Mouse (Mus musculus) lung, postnatal 0 days (tissue): ENCODE measurements around the gene Creb3l1. TPM values are rescaled to one million over a fixed set of nuclear protein-coding genes. Genes with fewer than 3 reads are reported as not detected.

ENCODE experiments used
- ATAC-seq: fragments of 200-750 bp; cut with Nextera tagmentation; 2 replicates; pipeline ENCODE4 v1.8.0; 2017; ENCODE audit warnings: moderate library complexity
- DNase-seq: peaks from one replicate; pipeline ENCODE4 v3.0.0-alpha.2; 2016; ENCODE audit warnings: low spot score
- H3K27ac ChIP-seq: fragments of 300-500 bp; sonication (generic); 2 replicates; pipeline ENCODE4 v1.5.1; 2014; ENCODE audit warnings: antibody characterized with exemption, mild to moderate bottlenecking, low read length, mixed read lengths
- H3K27me3 ChIP-seq: fragments of 300-500 bp; sonication (generic); replicated peaks from 2 replicates; pipeline ENCODE4 v1.6.1; 2014; ENCODE audit warnings: low read length, mixed read lengths; ENCODE audit not compliant: insufficient read depth
- H3K36me3 ChIP-seq: fragments of 300-500 bp; sonication (generic); 2 replicates; pipeline ENCODE4 v1.6.1; 2014; ENCODE audit warnings: low read length, mixed read lengths; ENCODE audit not compliant: insufficient read depth
- H3K4me1 ChIP-seq: fragments of 300-500 bp; sonication (generic); 2 replicates; pipeline ENCODE4 v1.6.1; 2014; ENCODE audit warnings: antibody characterized with exemption, low read depth, low read length, mixed read lengths; ENCODE audit not compliant: insufficient read depth
- H3K4me2 ChIP-seq: fragments of 300-500 bp; sonication (generic); replicated peaks from 2 replicates; pipeline ENCODE4 v1.6.1; 2014; ENCODE audit warnings: low read depth, mild to moderate bottlenecking, low read length, moderate library complexity, mixed read lengths
- H3K4me3 ChIP-seq: fragments of 300-500 bp; sonication (generic); 2 replicates; pipeline ENCODE4 v1.5.1; 2014; ENCODE audit warnings: low read depth, low read length
- H3K9ac ChIP-seq: fragments of 300-500 bp; sonication (generic); replicated peaks from 2 replicates; pipeline ENCODE4 v1.6.1; 2014; ENCODE audit warnings: low read depth, mild to moderate bottlenecking
- H3K9me3 ChIP-seq: fragments of 300-500 bp; sonication (generic); 2 replicates; pipeline ENCODE4 v1.6.1; 2016; ENCODE audit warnings: low read length, mixed read lengths
- CTCF ChIP-seq: IDR thresholded peaks from 2 replicates; pipeline ENCODE4 v1.5.1; 2016; ENCODE audit warnings: antibody characterized with exemption, mild to moderate bottlenecking
- EP300 ChIP-seq: IDR thresholded peaks from 2 replicates; pipeline ENCODE4 v1.6.1; 2016; ENCODE audit warnings: antibody characterized with exemption, mild to moderate bottlenecking, control low read depth
- WGBS: fragments of 180-500 bp; shearing (Covaris S2); extraction: QIAGEN DNeasy Blood & Tissue Kit; methylation state at CpG from one replicate; pipeline ENCODE4 v1.1.7; 2014; 5-methylcytosine and 5-hydroxymethylcytosine counted together
- polyA plus RNA-seq: library from polyadenylated mRNA; unstranded; fragments of >200 nt; fragmentation: Nextera tagmentation; extraction: Ambion mirVana; gene quantifications from 2 replicates; pipeline ENCODE4 v1.2.1, GENCODE M21; 2015

Creb3l1 gene
- polyA plus RNA-seq, 1 experiment from 2014 or later = 8.1 TPM

DNA sequence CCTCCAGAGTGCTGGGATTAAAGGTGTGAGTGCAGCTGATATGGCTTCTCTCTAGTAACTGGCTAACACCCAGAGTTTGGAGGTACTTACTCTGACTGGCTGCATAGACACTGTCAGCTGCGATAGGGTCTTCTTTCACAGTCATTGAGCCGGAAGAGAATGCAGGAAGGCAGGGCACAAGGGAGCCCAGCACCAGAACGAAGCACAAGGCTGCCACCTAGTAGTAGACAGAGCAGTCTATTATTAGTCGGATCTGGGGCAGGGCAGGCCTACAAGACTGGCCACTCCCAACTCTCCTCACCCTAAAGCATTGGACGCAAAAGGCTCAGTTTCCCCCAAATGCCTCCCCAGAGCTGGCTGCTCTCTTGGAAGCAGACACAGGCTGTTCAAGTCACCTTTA is 38.2 kb downstream of the Creb3l1 start:
- ATAC-seq (peak; percentile 27; the same call in 1 of the 2 replicates), DNase-seq (peak; percentile 62)
- WGBS = 18% methylated on average over 5 of the region's 5 CpGs
- no peaks in the 10 kb centered on the region for H3K27me3 ChIP-seq
- H3K9me3 ChIP-seq = no peaks in the 10 kb centered on the region
- H3K9ac ChIP-seq = no peak overlapping the region
- H3K4me3 ChIP-seq = no peak overlapping the region
- no peaks in the 10 kb centered on the region for H3K36me3 ChIP-seq
- no peak overlapping the region for H3K27ac ChIP-seq
- TF ChIP-seq EP300 (no peak), CTCF (peak; percentile 65)
- no peak overlapping the region for H3K4me2 ChIP-seq
- no peaks in the 10 kb centered on the region for H3K4me1 ChIP-seq

GRCm38 (mm10) chr2:91984906-91985525 is 39.3 kb downstream of the Creb3l1 start:
- Histone ChIP-seq H3K27ac (peak overlapping the region; percentile 63), H3K4me1 (no peaks in the 10 kb centered on the region), H3K4me3 (no peak overlapping the region), H3K27me3 (no peaks in the 10 kb centered on the region), H3K36me3 (no peaks in the 10 kb centered on the region), H3K9me3 (no peaks in the 10 kb centered on the region), H3K9ac (no peak overlapping the region), H3K4me2 (peak overlapping the region; percentile 33; the same call in 1 of the 2 replicates)
- TF ChIP-seq CTCF = no peak
- no peak for TF ChIP-seq EP300
- no peak for ATAC-seq
- no peak for DNase-seq
- WGBS = 45% methylated on average over 9 of the region's 9 CpGs

DNA sequence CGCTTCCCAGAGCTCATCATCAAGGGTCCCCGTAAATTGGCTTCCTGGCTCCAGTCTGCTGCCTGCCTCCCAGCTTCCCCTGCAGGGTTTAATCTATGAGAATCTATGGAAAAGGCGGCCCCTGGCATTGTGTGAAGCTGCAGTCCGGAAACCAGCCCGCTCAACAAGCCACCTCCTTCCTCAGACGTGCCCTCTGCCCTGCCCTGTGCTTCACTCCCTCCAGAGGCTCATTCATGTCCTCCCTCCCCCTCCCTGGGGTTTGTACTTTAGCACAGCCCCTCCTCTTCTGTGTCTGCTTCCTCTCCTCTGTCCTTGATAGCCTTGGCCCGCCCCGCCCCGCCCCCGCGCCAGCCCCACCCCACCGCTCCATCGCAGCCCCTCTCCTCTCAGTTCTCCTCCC is 39.9 kb downstream of the Creb3l1 start:
- Histone ChIP-seq H3K4me1 (no peaks in the 10 kb centered on the region), H3K27ac (peak overlapping the region; percentile 63), H3K36me3 (no peaks in the 10 kb centered on the region), H3K9ac (no peak overlapping the region), H3K4me3 (no peak overlapping the region), H3K4me2 (peak overlapping the region; percentile 33), H3K27me3 (no peaks in the 10 kb centered on the region), H3K9me3 (no peaks in the 10 kb centered on the region)
- ATAC-seq = peak; percentile 95
- peak; percentile 78; the same call in 1 of the 2 replicates for TF ChIP-seq EP300
- peak; percentile 37 for TF ChIP-seq CTCF
- WGBS = 7% methylated on average over 8 of the region's 13 CpGs
- DNase-seq = peak; percentile 95

DNA sequence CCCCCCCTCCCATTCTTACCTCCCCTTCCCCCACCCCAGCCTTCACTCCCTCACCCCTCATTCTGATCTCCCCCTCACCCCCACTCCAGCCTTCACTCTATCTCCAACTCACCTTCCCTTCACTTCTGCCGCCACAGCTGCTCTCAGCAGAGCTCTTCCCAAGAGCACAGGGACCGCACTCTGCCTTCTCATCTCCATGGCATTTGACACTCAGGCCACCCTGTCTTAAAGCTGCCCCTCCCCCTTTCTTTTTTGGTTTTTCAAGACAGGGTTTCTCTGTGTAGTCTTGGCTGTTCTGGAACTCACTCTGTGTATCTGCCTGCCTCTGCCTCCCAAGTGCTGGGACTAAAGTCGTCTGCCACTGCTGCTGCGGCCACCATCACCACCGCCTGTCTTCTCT is 43.5 kb downstream of the Creb3l1 start:
- ATAC-seq (no peak), DNase-seq (no peak)
- no peaks in the 10 kb centered on the region for H3K9me3 ChIP-seq
- TF ChIP-seq EP300 (no peak), CTCF (no peak)
- no peak overlapping the region for H3K4me2 ChIP-seq
- no peaks in the 10 kb centered on the region for H3K36me3 ChIP-seq
- H3K27ac ChIP-seq = no peak overlapping the region
- 66% methylated on average over 5 of the region's 5 CpGs for WGBS
- H3K27me3 ChIP-seq = peaks cover 12% of the 10 kb centered on the region; the same call in 1 of the 2 replicates
- no peak overlapping the region for H3K4me3 ChIP-seq
- H3K4me1 ChIP-seq = peaks cover 4% of the 10 kb centered on the region
- H3K9ac ChIP-seq = no peak overlapping the region

DNA sequence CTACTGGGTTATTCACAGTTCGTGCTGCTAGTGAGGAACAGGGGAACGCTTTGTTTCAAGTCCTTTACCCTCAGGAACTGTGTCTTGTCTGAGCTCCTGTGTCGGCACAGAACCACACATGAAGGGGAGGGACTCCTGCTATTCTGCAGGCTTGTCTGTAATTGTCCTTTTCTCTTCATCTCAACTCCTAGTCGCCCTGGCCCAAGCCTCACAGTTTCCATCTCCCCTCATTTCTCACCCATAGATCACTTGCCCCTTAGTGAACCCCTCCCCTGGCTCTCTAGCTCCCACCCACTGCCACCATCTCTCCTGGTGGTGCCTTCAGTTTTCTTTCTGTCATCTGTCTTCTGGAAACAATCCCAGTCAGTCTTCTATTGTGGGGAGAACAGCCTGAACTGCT is 44.1 kb downstream of the Creb3l1 start:
- no peak overlapping the region for H3K9ac ChIP-seq
- no peak overlapping the region for H3K4me2 ChIP-seq
- peaks cover 18% of the 10 kb centered on the region; the same call in 1 of the 2 replicates for H3K27me3 ChIP-seq
- no peak overlapping the region for H3K4me3 ChIP-seq
- H3K27ac ChIP-seq = no peak overlapping the region
- no peaks in the 10 kb centered on the region for H3K36me3 ChIP-seq
- no peak for ATAC-seq
- no peak for DNase-seq
- 25% methylated on average over 4 of the region's 4 CpGs for WGBS
- TF ChIP-seq EP300 = no peak
- no peak for TF ChIP-seq CTCF
- no peaks in the 10 kb centered on the region for H3K9me3 ChIP-seq
- H3K4me1 ChIP-seq = peaks cover 5% of the 10 kb centered on the region

GRCm38 (mm10) chr2:91978547-91978946 is 45.8 kb downstream of the Creb3l1 start:
- Histone ChIP-seq H3K36me3 (no peaks in the 10 kb centered on the region), H3K4me3 (no peak overlapping the region), H3K27ac (no peak overlapping the region), H3K27me3 (peaks cover 27% of the 10 kb centered on the region; the same call in 1 of the 2 replicates), H3K9me3 (no peaks in the 10 kb centered on the region), H3K9ac (no peak overlapping the region), H3K4me1 (peaks cover 5% of the 10 kb centered on the region), H3K4me2 (no peak overlapping the region)
- DNase-seq (no peak), ATAC-seq (no peak)
- no peak for TF ChIP-seq CTCF
- TF ChIP-seq EP300 = no peak
- WGBS = 26% methylated on average over 2 of the region's 2 CpGs
